Mouse (Mus musculus): Measurements from ENCODE around the gene Onecut1.

Onecut1 gene

DNA sequence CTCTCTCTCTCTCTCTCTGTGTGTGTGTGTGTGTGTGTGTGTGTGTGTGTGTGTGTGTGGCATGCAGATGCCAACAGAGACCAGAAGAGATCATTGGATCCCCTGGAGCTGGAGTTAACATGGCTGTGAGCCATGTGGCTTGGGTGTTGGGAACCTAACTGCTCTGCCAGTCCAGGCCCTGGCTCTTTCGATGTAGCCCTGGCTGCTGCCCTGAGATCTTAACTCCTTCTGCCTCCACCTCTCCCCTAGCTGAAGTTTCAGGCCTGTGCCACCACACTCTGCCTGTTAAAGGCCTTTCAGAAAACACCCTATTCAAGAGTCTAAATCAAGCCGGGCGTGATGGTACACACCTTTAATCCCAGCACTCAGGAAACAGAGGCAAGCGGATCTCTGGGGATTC lies 49.7 kb downstream of the Onecut1 start:
- DNase-seq (ENCODE audit: low spot score in 2 of 2), result no peak

DNA sequence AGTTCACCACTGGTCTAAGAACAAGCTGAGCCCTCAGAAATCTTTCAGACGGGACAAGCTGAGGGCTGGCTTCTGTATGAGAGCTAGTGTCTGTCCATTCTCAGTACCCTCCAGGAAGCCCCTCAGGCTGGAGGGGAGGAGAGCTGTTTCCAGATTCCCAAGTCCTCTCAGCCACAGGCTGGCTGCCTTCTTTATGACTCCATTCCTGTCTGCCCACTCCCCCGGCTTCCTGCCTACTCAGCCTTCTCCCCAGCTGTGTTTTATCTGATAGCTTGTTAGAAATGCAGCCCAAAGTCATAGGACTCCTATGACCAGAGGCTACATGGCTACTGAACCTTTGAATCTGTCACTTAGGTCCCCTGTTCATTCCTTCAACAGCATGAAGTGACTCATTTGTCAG lies 50.2 kb downstream of the Onecut1 start:
- no peak for DNase-seq (ENCODE audit: low spot score in 2 of 2)

DNA sequence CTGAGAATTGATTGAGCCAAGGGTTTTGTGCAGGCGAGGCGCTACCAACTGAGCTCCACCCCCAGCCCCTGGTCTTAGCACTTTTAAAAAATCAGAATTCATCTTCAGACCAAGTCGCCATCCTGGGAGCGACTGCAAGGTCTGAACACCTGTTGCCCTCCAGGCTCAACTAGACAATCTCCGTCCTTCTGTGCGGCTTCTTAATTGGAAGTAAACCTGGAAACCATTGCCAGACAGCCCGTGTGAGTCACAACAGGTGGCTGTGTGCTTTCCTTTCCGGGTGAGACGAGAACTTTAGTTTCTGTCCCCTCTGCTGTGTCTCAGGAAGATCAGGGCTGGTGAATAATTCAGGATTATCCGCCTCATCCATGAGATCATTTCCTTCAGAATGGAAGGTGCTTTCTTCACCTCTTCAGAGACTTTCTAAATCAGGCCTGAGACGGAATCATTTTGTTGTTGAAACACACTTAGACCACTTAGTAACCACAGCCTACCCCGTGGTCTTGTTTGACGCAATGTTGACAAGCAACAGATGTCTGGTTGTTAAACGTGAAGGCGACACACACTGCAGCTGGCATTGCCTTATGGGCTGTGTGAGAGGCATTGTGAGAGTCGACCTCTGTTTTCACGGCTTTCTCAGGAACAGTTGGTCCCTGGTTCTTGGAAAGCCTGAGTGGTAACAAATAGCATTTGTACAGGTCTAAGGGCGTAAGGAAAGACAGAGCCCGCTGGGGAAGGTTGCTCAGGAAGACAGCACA lies 51.1 kb downstream of the Onecut1 start:
- DNase-seq (ENCODE audit: low spot score in 2 of 2), result no peak

DNA sequence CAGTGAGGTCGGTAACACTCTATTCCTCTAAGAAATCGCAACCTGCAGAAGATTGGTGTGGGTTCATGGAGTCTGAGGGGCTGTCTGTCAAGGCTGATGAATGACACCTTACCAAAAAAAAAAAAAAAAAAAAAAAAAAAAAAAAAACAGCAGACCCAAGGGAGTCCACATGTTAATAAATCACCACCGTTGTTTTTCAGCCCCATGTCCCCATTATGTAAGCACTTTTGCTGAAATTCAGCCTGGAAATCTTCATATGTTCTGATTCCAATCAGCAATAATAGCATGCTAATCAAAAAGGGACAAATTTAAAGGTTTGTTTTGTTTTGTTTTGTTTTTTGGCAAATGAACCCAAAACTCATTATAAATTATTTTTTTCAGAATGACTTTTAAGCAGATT lies 53.9 kb downstream of the Onecut1 start:
- no peak for DNase-seq (ENCODE audit: low spot score in 2 of 2)

DNA sequence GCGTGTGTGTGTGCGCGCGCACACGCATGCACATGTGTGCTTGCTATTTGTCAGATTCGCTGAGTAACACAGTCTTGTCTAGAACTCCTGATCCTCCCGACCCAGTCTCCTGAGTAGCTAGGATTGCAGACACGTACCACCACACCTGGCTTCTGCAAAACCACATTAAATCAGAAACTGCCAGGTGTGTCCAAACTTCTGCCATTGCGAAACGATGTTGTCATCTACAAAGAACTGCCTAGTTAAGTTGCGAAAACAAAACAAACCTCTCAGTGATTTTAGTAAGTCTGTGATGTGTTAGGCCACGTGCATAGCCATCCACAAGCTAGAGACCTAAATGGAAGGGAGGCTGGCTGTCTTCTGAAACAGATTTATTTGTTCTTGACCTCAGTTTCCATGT lies 58.7 kb downstream of the Onecut1 start:
- DNase-seq (ENCODE audit: low spot score in 2 of 2), result no peak

DNA sequence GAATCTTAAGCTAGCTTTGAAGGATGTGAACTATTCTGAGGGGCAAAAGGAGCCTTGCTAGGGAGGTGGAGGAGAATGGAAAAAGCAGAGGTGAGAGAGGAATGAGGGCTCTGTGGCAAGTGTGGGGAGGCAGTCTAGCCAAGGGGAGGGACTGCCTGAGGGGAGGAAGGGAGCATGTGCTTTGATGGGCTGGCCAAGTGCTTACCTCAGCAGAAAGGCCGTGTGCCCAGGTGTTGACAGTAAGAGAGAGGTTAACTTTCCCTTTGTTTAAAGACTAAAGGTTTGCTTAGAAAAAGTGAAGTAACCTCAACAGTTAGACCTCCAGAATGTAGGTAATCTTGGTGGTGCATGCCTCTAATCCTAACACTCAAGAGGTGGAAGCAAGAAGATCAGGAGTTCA lies 59.7 kb downstream of the Onecut1 start:
- DNase-seq (ENCODE audit: low spot score in 2 of 2), result no peak

DNA sequence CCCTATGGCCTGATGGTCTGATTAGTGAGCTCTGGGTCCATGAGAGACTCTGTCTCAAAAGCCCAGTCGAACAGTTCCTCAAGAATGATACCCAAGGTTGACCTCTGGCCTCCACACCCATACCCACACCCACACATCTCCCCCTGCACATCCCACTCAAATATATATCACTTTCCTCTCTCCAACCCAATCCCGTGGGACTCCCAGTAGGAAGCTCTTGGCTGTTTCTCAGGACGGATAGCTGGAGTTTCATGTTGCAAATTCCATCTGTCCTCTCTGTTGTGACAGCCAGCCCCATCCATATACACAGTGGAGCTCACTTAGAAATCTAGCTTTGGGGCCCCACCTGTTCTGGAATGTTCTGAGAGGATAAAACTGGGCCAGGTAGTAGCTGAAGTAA lies 61.2 kb downstream of the Onecut1 start:
- no peak for DNase-seq (ENCODE audit: low spot score in 2 of 2)

DNA sequence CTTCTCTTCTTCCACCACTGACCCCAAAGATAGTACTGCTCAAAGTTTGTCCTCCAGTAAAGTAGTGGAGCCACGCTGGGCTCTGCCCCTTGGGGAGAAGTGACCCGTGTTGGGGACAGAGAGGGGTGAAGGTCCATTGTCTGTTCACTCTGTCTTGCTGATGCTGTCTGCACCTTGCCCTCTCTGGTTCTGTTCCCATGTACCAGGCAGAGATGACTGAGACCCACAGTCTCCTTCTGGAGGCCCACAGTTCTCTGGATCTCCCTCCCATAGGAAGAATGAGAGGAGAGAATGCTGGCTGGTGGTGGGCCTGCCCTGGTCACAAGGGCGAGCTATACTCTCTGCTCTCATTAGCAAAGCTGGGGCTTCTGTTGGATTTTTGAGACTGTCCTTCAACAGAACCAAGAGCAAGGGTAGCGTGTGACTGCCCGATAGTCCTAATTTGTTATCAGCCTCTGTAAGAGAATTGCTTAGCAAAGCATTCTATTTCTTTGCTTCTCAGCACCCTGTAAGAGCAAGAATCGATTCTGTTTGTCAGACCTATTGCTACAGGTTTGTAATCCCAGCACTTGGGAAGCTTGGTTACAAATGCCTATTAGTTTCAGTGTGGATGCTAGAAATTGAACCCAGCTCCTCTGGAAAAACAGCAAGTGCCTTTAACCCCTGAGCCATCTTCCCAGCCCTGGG lies 61.7 kb downstream of the Onecut1 start:
- no peak for DNase-seq (ENCODE audit: low spot score in 2 of 2)

DNA sequence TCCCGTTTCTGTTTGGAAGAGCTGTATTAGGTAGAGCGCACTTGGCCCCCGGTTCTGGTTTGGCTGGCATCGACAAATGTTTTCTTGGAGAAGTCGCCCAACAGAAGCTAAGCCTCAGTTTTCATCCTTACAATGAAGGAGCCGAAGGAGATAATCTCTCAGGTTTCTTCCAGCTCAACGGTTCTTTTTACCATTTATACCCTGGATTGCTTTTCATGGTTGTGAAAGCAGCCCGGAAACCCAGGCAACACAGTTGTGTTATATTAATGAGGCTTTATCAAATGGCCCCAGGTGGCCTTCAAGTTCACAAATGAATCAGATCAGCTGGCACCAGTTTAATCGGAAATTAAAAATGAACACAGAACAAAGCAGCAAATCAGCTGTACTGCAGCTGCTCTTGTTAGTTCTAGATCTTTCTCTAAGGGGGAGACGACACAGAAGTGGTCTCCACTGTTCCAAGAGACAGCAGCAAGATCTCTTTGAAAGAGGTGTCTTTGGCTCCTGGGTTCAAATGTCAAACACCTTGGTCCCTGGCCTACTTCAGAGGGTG lies 63.6 kb downstream of the Onecut1 start:
- DNase-seq (ENCODE audit: low spot score in 2 of 2), result no peak

DNA sequence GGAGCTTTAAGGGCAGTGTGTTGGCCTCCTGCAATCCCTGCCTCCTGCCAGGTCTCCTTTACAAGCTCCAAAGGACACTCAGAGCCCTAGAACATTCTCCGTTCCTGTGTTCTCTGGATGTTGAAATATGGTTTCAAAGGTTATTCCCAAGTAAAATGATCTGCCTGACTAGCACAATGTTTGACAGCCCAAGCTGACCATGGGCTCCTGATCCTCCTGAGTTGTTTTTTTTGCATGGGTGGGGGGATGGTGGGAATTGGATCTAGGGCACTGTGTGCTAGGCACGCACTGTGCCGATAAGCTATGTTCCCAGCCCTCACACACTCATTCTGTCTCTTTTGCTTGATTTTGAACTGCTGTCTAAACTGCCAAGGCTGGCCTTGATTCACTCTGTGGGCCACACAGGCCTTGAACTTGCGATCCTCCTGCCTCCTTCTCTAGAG lies 68.3 kb downstream of the Onecut1 start:
- no peak for DNase-seq (ENCODE audit: low spot score in 2 of 2)

DNA sequence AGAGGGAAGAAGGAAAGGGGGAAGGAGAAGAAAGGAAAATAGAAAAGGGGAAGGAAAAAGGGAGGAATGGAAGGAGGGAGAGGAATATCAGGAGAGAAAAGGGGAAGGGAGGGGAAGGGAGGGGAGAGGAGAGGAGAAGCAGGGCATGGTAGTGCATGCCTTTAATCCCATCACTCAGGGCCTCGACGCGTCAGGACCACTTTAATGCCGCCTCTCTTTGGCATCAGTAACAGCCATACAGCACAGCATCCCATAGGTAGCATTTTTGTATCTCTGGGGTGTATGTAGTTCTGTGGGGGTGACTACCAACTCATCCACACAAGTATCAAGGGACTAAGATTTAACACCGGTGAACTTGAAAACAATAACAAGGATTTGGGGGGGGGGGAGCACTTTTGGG lies 68.9 kb downstream of the Onecut1 start:
- DNase-seq (ENCODE audit: low spot score in 2 of 2), result no peak

DNA sequence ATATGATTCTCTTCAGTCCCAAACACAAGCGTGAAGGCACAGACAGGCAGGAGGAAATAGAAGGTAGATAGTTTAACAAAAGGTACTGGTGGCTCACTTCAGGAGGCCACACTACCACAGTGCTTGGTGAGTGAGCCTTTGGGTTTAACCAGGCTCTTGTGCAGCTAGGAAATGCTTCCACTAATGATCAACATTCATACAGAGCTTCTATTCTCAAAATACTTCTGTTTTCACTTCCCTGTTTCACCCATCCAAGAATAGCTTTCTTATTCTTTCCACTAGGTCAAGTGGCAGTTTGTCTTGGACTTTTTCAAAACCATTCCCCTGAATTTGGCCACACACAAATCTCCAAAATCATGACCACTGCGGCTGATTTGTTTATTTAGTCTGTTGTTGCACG lies 73.6 kb downstream of the Onecut1 start:
- no peak for DNase-seq (ENCODE audit: low spot score in 2 of 2)

DNA sequence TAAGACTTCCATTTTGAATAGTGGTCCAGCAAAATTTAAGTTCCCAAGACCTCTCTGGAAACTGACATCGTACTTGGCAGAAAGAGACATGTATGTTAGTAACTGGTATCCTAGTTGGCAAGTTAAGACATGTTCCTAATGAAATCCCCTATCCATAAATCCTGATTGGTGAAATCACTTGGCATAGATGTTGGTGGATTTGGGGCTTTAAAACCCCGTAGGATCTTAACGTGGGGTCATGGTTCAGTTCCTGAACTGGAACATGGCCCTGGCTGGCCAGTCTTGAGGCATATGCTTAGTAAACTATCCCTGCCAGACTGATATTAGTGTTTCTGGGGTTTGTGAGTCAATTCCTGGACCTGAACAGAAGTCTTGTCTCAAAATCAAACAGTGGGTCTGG lies 76.0 kb downstream of the Onecut1 start:
- DNase-seq (ENCODE audit: low spot score in 2 of 2), result no peak

DNA sequence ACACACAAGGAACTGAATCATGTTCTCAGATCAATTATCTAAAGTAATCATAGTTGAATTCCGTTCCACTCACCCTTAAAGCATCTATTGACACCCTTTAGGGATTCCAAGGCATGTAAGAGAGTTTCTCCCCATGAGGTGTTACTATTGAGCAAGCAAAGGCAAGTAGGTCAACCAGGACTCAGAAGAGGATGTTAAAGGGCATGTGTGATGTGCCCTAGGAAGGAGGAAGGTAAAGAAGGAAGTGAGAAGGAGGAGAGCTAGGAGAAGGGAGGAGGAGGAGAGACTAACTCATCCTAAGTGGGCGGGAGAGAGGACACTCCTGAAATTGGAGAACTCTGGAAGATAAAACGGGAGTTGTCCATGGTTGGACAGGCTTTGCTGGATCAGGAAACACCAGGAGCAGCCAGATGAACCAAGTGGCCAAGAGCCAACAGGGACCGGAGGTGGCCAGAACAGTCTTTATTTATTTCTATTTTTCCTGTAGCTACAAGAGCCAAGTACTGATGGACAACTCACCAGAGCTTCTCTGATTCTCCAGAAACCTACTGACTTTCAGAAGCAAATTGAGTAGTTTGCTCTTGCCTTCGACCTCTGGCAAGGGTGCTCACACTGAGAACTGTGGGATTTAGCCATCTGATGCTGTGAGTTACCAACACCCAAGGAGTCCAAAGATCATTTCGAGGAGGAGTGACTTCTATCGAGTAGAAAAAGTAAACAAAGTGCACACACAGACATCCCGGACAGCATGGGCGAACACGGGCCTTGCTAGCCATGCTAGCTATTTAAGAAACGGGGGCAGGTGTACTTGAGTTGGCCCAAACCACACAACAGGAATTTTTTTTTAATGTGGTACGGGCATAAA lies 77.2 kb downstream of the Onecut1 start:
- peak in 1 of 2 experiments; percentile 34 for DNase-seq (ENCODE audit: low spot score in 2 of 2)
